Mouse (Mus musculus) hindbrain, embryonic 10.5 days (tissue): Measurements from ENCODE around the gene Emb. TPM values are rescaled to one million over a fixed set of nuclear protein-coding genes. Genes with fewer than 3 reads are reported as not detected.
"Not testable (repeated sequence)": the region's sequence is repeated elsewhere in the genome, so short reads cannot be mapped to it uniquely, and the experiment has no call there.

Experiments used
- DNase-seq: peaks from one replicate; pipeline ENCODE4 v3.0.0-alpha.2; 2017; ENCODE audit warnings: low spot score
- H3K27ac ChIP-seq: fragments of 300-500 bp; sonication (generic); 2 replicates; pipeline ENCODE4 v1.5.1; 2016; ENCODE audit warnings: mild to moderate bottlenecking, moderate library complexity
- H3K27me3 ChIP-seq: fragments of 300-500 bp; sonication (generic); 2 replicates; pipeline ENCODE4 v1.6.1; 2016; ENCODE audit warnings: mild to moderate bottlenecking; ENCODE audit not compliant: poor library complexity, insufficient read depth, severe bottlenecking
- H3K36me3 ChIP-seq: fragments of 300-500 bp; sonication (generic); 2 replicates; pipeline ENCODE4 v1.6.1; 2016; ENCODE audit warnings: mild to moderate bottlenecking, moderate library complexity
- H3K4me1 ChIP-seq: fragments of 300-500 bp; sonication (generic); replicated peaks from 2 replicates; pipeline ENCODE4 v1.6.1; 2016; ENCODE audit warnings: mild to moderate bottlenecking
- H3K4me3 ChIP-seq: fragments of 300-500 bp; sonication (generic); 2 replicates; pipeline ENCODE4 v1.5.1; 2016; ENCODE audit warnings: mild to moderate bottlenecking, moderate library complexity
- H3K9me3 ChIP-seq: fragments of 300-500 bp; sonication (generic); 2 replicates; pipeline ENCODE4 v1.6.1; 2016; ENCODE audit warnings: mild to moderate bottlenecking, moderate library complexity
- WGBS: fragments of 180-500 bp; shearing (Covaris S2); methylation state at CpG from one replicate; pipeline ENCODE4 v1.1.7; 2016; 5-methylcytosine and 5-hydroxymethylcytosine counted together
- polyA plus RNA-seq: library from polyadenylated mRNA; unstranded; fragments of >200 nt; fragmentation: Nextera tagmentation; extraction: Ambion mirVana; gene quantifications from 2 replicates; pipeline ENCODE4 v1.2.1, GENCODE M21; 2016

The Emb gene
- polyA plus RNA-seq: 28.3 and 48.0 TPM in 2 replicates

DNA sequence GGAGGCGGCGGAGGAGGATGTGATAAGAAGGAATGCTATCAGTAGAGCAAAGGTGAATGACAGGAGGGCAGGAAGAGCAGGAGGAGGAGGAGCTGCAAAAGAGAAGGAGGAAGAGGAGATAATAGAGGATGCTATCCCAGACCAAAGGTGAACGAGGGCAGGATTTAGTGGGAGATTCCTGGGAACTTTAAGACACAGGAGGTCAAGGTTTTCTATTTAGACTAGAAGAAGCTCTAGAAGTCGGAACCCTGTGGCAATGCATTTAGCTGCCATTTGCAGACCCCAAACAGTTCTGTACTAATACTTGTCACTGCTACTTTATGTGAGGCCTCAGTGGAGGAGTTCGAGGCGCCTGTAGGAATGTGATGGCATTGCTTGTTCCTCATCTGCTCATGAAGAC, at the start of gene Emb:
Gene Emb, plus strand, starts transcription at position 301 of the 400 bp plus-strand sequence.
- H3K36me3 ChIP-seq: no peaks in the 10 kb centered on the region
- 77% methylated on average over 6 of the region's 6 CpGs for WGBS

GRCm38 (mm10) chr13:117163906-117164305, 44.4 kb upstream of the Emb start:
- H3K4me1 ChIP-seq: no peaks in the 10 kb centered on the region
- no peak for DNase-seq
- H3K27ac ChIP-seq: no peak overlapping the region
- H3K27me3 ChIP-seq: no peaks in the 10 kb centered on the region
- WGBS: 90% methylated on average over 5 of the region's 5 CpGs
- H3K9me3 ChIP-seq: no peaks in the 10 kb centered on the region
- H3K4me3 ChIP-seq: no peak overlapping the region
- H3K36me3 ChIP-seq: no peaks in the 10 kb centered on the region

More for the DNA sequence above, at the start of gene Emb:
- Histone ChIP-seq H3K27ac (no peak within 1 kb of the TSS), H3K27me3 (no peaks in the 10 kb centered on the region), H3K4me3 (no peak within 1 kb of the TSS), H3K4me1 (peaks cover 6% of the 10 kb centered on the region; the same call in 1 of the 2 replicates), H3K9me3 (no peaks in the 10 kb centered on the region)
- no peak for DNase-seq

DNA sequence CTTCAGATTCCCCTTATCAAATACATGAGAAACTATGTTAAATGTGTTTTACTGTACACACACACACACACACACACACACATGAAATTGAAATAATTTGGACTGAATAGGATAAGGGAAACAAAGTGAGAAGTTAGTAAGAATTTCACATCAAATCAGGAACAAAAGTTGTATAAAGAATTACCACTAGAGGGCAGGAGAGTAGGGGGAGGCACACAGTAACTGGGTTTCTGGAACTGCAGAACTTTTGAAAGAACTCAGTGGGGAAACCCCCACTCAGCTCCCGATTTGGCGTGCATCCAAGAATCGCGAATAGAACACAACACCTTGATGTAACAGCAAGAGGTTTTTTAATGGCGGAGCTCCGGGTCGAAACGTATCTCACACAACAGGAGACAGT, 43.3 kb upstream of the Emb start:
- DNase-seq: no peak
- H3K9me3 ChIP-seq: no peaks in the 10 kb centered on the region
- no peaks in the 10 kb centered on the region for H3K27me3 ChIP-seq
- no peaks in the 10 kb centered on the region for H3K36me3 ChIP-seq
- H3K4me3 ChIP-seq: no peak overlapping the region
- H3K4me1 ChIP-seq: no peaks in the 10 kb centered on the region
- no peak overlapping the region for H3K27ac ChIP-seq
- WGBS: 92% methylated on average over 8 of the region's 8 CpGs

DNA sequence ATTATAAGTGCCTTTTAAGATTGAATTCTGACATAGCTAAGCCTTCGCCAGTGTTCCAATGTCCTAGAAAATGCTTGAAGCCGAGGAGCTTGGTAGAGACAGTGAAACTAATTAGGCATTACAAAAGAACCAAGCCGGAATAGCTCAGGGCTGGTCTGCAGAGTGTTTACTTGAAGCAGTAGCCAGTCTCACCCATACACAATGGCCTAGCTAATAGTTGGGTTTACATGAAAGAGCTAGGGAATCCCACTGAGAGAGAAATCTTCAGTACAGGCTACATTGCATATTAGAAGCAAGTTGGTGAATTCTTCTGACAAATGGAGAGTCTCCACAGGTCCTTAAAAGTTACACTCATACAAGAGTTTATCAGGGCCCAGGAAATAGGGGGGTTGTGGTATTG, 27.4 kb upstream of the Emb start:
- H3K27me3 ChIP-seq, H3K9me3 ChIP-seq, H3K27ac ChIP-seq, H3K4me3 ChIP-seq, H3K36me3 ChIP-seq, H3K4me1 ChIP-seq, DNase-seq: not testable (repeated sequence)
- 63% methylated on average over 3 of the region's 3 CpGs for WGBS

DNA sequence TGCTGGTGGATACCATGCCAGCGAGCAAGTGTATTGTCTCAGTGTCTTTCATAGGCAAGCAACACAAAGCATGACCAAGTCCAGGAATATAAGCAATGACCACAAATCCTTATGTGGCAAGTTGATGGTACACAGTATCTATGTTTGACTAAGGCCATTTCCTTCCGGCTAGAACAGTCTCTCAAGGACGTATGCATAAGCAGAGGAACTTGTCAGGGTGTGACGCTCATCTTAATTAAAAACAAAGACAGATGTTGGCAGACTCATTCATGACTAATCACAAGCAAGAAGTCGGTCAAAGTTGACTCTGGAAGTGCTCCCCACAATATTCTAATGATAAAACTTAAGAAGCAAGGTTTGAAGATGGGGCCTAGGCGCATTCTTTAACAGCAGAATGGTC, 25.0 kb upstream of the Emb start:
- no peak overlapping the region for H3K27ac ChIP-seq
- H3K4me1 ChIP-seq: no peaks in the 10 kb centered on the region
- no peaks in the 10 kb centered on the region for H3K9me3 ChIP-seq
- H3K27me3 ChIP-seq: no peaks in the 10 kb centered on the region
- no peaks in the 10 kb centered on the region for H3K36me3 ChIP-seq
- H3K4me3 ChIP-seq: no peak overlapping the region
- DNase-seq: no peak
- 83% methylated on average over 6 of the region's 6 CpGs for WGBS

- Histone ChIP-seq H3K36me3 (no peaks in the 10 kb centered on the region), H3K27me3 (no peaks in the 10 kb centered on the region), H3K27ac (no peak overlapping the region), H3K4me3 (no peak overlapping the region), H3K9me3 (no peaks in the 10 kb centered on the region), H3K4me1 (no peaks in the 10 kb centered on the region)
- 87% methylated on average over 6 of the region's 6 CpGs for WGBS
- no peak for DNase-seq
Measured at GRCm38 (mm10) chr13:117185329-117185728, 23.0 kb upstream of the Emb start.

DNA sequence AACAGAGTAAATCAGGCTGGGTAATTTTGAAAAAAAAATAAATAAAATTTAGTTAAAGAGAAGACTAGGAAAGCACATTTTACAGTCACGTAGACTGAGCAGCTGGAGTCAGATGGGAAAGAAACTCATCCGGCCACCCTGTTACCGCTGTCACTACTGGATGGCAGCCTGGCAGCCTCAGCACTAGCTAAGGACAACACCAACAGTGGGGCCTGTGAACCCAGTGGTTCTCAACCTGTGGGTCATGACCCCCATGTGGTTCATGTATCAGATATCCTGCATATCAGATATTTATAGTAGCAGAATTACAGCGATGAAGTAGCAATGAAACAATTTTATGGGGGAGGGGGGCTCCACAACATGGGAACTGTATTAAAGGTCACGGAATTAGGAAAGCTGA, 16.2 kb upstream of the Emb start:
- no peaks in the 10 kb centered on the region for H3K27me3 ChIP-seq
- no peak overlapping the region for H3K4me3 ChIP-seq
- no peak overlapping the region for H3K27ac ChIP-seq
- H3K36me3 ChIP-seq: no peaks in the 10 kb centered on the region
- no peaks in the 10 kb centered on the region for H3K4me1 ChIP-seq
- no peaks in the 10 kb centered on the region for H3K9me3 ChIP-seq
- no peak for DNase-seq
- 86% methylated on average over 5 of the region's 5 CpGs for WGBS

DNA sequence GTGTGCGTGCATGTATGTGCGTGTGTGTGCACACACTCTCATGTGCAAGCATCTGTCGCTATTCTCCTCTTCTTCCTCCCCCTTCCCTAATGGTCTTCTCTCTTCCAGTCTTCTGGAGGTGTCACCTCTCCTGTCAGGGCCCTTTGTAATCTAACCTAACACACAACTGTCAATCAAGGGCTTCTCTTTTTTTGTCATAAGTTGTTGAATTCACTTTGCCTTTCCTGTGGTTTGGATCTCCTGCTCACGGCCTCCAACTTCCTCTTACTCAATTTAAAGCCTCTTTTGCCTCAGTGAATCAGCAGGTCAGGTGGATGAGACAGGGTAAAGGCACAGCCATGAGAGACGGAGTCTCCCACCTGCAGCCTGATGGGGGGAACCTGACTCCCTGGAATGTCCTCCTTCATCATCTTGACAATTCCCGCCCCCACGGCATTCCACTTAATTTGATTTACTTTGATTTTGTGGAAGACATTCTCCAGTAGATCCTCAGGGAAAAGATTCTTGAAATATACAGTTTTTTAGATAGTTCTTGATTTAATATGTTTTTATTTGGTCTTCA, 14.8 kb upstream of the Emb start:
- no peak for DNase-seq
- Histone ChIP-seq H3K4me3 (no peak overlapping the region), H3K27me3 (no peaks in the 10 kb centered on the region), H3K4me1 (no peaks in the 10 kb centered on the region), H3K9me3 (no peaks in the 10 kb centered on the region), H3K36me3 (no peaks in the 10 kb centered on the region), H3K27ac (no peak overlapping the region)
- WGBS: 79% methylated on average over 7 of the region's 7 CpGs

DNA sequence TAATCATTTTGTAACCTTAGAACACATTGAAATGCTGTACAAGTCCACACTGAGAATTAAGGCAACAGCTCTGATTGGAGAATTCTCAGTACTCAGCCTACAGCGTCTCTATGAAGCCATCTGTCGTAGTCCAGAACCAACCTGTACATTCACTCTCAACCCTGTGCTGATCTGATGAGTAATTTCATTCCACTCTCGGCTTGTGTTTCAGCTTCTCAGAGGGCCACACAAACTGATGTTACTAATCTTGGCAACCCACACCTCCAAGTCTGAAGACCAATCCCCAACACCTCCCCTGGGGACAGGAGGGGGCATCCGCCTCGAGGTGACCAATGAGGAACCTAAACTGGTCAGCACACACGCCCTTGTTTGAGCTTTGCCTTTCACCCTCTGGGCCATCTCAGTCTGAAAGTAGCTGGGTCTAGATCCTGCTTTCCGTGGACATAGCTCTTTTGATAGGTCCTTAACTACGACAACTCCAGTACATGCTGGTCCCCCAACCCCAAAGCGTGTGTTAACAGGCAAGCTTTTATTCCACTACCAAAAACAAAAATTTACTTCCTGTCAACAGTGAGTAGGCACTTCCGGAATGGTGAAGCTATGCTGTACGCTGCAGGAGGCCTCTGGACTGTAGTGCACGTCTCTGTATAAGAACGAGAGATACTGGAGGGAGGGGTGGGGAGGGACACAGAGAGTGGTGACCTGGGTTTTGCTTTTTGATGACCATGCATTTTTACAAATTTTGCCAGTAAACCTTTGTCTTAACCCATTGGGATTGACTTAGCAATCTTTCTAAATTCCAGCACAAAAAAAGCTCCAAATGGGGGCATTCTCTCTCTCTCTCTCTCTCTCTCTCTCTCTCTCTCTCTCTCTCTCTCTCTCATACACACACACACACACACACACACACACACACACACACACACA, 12.5 kb upstream of the Emb start:
- Histone ChIP-seq H3K27ac (no peak overlapping the region), H3K4me1 (no peaks in the 10 kb centered on the region), H3K4me3 (no peak overlapping the region), H3K9me3 (no peaks in the 10 kb centered on the region), H3K27me3 (no peaks in the 10 kb centered on the region), H3K36me3 (no peaks in the 10 kb centered on the region)
- WGBS: 89% methylated on average over 13 of the region's 13 CpGs
- DNase-seq: no peak

DNA sequence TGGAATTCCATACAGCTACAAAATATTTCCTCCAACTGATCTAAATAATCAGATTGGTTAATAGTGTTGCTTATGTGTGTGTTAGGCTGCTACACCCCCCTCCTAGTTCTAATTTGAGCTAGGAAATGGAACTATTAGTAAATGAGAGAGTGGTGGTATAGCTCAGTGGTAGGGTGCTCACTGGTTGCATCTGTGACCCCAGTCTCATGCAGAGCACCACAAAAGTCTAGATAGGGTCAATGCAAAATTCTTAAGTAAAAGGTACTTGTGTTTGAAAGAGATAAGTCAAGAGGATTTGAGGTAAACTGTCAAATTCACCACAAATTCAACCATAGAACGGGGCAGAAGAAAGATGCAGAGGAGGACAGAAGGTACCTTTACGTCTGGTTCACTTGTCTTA, 10.7 kb upstream of the Emb start:
- H3K4me1 ChIP-seq: no peaks in the 10 kb centered on the region
- no peaks in the 10 kb centered on the region for H3K27me3 ChIP-seq
- no peaks in the 10 kb centered on the region for H3K9me3 ChIP-seq
- no peak overlapping the region for H3K4me3 ChIP-seq
- WGBS: 97% methylated on average over 2 of the region's 2 CpGs
- no peak overlapping the region for H3K27ac ChIP-seq
- H3K36me3 ChIP-seq: no peaks in the 10 kb centered on the region
- no peak for DNase-seq

DNA sequence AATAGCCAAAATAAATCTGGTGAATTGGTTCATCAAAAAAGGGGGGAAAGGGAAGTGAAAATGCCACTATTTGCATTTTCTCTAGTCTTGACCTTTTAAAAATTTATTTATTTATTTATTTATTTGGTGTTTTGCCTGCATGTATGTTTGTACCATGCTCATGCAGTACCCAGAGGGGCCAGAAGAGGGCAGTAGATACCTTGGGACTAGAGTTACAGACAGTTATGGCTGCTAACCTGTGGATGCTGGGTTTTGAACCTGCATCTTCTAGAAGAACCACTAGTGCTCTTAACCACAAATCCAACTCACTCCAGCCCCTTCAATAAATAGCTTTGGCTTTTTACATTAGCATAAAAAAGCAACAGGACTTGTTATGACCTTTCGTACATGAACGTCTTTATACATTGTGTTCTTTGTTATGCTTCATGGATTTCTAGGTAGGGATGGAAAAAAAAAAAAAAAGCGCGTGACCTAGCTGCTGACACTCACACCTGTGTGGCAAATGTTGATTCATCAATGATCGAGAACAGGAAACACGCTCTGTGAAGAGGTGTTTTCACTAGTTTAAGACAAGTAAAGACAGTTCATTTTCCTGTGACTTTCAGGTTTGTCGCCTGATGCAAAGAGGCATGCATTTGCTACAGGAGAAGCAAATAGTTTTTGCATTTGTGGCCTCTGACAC, 9.8 kb upstream of the Emb start:
- WGBS: 87% methylated on average over 7 of the region's 7 CpGs
- no peaks in the 10 kb centered on the region for H3K4me1 ChIP-seq
- H3K27me3 ChIP-seq: no peaks in the 10 kb centered on the region
- no peak overlapping the region for H3K27ac ChIP-seq
- no peaks in the 10 kb centered on the region for H3K36me3 ChIP-seq
- no peak overlapping the region for H3K4me3 ChIP-seq
- DNase-seq: peak; percentile 82
- no peaks in the 10 kb centered on the region for H3K9me3 ChIP-seq

- no peaks in the 10 kb centered on the region for H3K4me1 ChIP-seq
- no peak overlapping the region for H3K27ac ChIP-seq
- DNase-seq: peak; percentile 43
- no peaks in the 10 kb centered on the region for H3K27me3 ChIP-seq
- no peaks in the 10 kb centered on the region for H3K36me3 ChIP-seq
- no peaks in the 10 kb centered on the region for H3K9me3 ChIP-seq
- no peak overlapping the region for H3K4me3 ChIP-seq
- WGBS: 49% methylated on average over 22 of the region's 22 CpGs
Measured at GRCm38 (mm10) chr13:117202755-117203471, 5.4 kb upstream of the Emb start.
